Mouse (Mus musculus) brain, embryonic 14.5 days (tissue): ENCODE measurements around the gene Slc48a1.

ENCODE experiments used
- CTCF ChIP-seq: fragments of 200-500 bp; IDR thresholded peaks from 2 replicates; pipeline ENCODE4 v1.5.1; 2012; ENCODE audit warnings: inconsistent platforms, mild to moderate bottlenecking, moderate library complexity, borderline replicate concordance; ENCODE audit not compliant: insufficient read depth, insufficient read length; ENCODE audit errors: extremely low read depth
- POLR2A ChIP-seq: fragments of 200-500 bp; IDR thresholded peaks from 2 replicates; pipeline ENCODE4 v1.6.1; 2012; ENCODE audit warnings: mild to moderate bottlenecking, inconsistent platforms, borderline replicate concordance; ENCODE audit not compliant: poor library complexity, insufficient read depth, insufficient read length, severe bottlenecking; ENCODE audit errors: extremely low read depth

DNA sequence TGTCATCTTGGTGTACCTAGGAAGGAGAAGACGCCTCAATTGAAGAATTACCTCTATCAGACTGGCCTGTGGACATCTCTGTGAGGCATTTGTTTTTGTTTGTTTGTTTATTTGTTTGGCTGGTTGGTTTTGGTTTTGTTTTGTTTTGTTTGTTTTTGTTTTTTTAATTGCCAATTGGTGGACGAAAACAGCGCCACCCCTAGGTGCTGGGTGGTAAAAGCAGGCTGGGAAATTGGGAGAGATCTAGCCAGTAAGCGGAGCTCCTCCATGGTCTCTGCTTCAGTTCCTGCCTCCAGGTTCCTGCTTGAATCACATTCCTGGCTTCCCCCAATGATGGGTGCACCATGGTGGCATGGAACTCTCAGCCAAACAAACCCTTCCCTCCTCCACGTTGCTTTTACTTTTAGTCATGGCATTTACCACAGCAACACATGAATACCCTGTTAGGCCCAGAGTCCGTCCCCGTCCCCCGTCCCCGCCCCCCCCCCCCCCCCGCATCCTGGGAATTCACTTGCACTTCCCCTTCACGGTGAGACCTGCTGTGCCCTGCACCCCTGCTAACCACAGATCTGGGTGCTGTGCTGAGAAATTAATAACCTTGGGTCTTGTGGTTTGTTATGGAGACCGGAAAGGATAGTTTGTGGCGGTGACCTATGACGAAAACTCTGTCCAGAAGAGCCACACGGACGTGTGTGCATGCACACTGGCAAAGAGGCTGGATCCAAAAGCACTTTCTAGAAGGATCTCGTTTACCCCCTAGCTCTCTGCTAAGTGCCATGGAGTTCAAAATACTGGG, 38.1 kb downstream of the Slc48a1 start:
- TF ChIP-seq CTCF (0 out of 2 replicates have a peak, but pooled peaks have one; percentile 3), POLR2A (no peak)
